Mouse (Mus musculus): Measurements from ENCODE around the gene Ccdc9b. TPM values are rescaled to one million over a fixed set of nuclear protein-coding genes. Genes with fewer than 3 reads are reported as not detected.

The Ccdc9b gene
- total RNA-seq, 2 experiments from 2014 or later = 7.6 to 9.6 TPM

GRCm38 (mm10) chr2:118733341-118733740 lies 29.1 kb downstream of the Ccdc9b start:
- Histone ChIP-seq H3K27ac (peak overlapping the region; percentile 46; the same call in 1 of the 2 replicates), H3K4me3 (no peak overlapping the region)
- peak; percentile 70 to 72 for DNase-seq (ENCODE audit: low spot score in 2 of 2)
- TF ChIP-seq CTCF (conservative IDR thresholded peaks at IDR 0.05) = no peak

GRCm38 (mm10) chr2:118731981-118732380 lies 30.5 kb downstream of the Ccdc9b start:
- Histone ChIP-seq H3K27ac (no peak overlapping the region), H3K4me3 (no peak overlapping the region)
- no peak for DNase-seq (ENCODE audit: low spot score in 2 of 2)
- no peak for TF ChIP-seq CTCF (conservative IDR thresholded peaks at IDR 0.05)

- H3K27ac ChIP-seq = no peak overlapping the region
- H3K4me3 ChIP-seq = no peak overlapping the region
- peak; percentile 79 for DNase-seq (ENCODE audit: low spot score in 2 of 2)
- TF ChIP-seq CTCF (conservative IDR thresholded peaks at IDR 0.05) = peak; percentile 91
Measured at GRCm38 (mm10) chr2:118730622-118730915, 31.9 kb downstream of the Ccdc9b start.

- TF ChIP-seq CTCF (conservative IDR thresholded peaks at IDR 0.05) = no peak
- H3K4me3 ChIP-seq = no peak overlapping the region
- no peak overlapping the region for H3K27ac ChIP-seq
- DNase-seq (ENCODE audit: low spot score in 2 of 2) = no peak
Measured at GRCm38 (mm10) chr2:118729816-118730621, 32.4 kb downstream of the Ccdc9b start.

- no peak overlapping the region for H3K4me3 ChIP-seq
- TF ChIP-seq CTCF (conservative IDR thresholded peaks at IDR 0.05) = no peak
- no peak for DNase-seq (ENCODE audit: low spot score in 2 of 2)
- H3K27ac ChIP-seq = no peak overlapping the region
Measured at GRCm38 (mm10) chr2:118729194-118729593, 33.3 kb downstream of the Ccdc9b start.

- DNase-seq (ENCODE audit: low spot score in 2 of 2) = no peak
- H3K4me3 ChIP-seq = no peak within 1 kb of the TSS
- H3K27ac ChIP-seq = no peak within 1 kb of the TSS
- TF ChIP-seq CTCF (conservative IDR thresholded peaks at IDR 0.05) = no peak
Measured at GRCm38 (mm10) chr2:118728337-118728736, 34.1 kb downstream of the Ccdc9b start, which contains the start of gene Plcb2. Plcb2 (minus strand) TSS chr2:118728438.

- no peak for DNase-seq (ENCODE audit: low spot score in 2 of 2)
- Histone ChIP-seq H3K4me3 (no peak overlapping the region), H3K27ac (no peak overlapping the region)
- TF ChIP-seq CTCF (conservative IDR thresholded peaks at IDR 0.05) = no peak
Measured at GRCm38 (mm10) chr2:118727911-118728310, 34.5 kb downstream of the Ccdc9b start.

- no peak for TF ChIP-seq CTCF (conservative IDR thresholded peaks at IDR 0.05)
- H3K4me3 ChIP-seq = no peak overlapping the region
- no peak overlapping the region for H3K27ac ChIP-seq
- no peak for DNase-seq (ENCODE audit: low spot score in 2 of 2)
Measured at GRCm38 (mm10) chr2:118726873-118727272, 35.6 kb downstream of the Ccdc9b start.

- TF ChIP-seq CTCF (conservative IDR thresholded peaks at IDR 0.05) = no peak
- DNase-seq (ENCODE audit: low spot score in 2 of 2) = no peak
- Histone ChIP-seq H3K4me3 (no peak overlapping the region), H3K27ac (no peak overlapping the region)
Measured at GRCm38 (mm10) chr2:118725511-118725910, 37.0 kb downstream of the Ccdc9b start.

- TF ChIP-seq CTCF (conservative IDR thresholded peaks at IDR 0.05) = no peak
Measured at GRCm38 (mm10) chr2:118723693-118724486, 38.6 kb downstream of the Ccdc9b start.

GRCm38 (mm10) chr2:118716677-118717076 lies 45.8 kb downstream of the Ccdc9b start:
- no peak overlapping the region for H3K27ac ChIP-seq
- no peak for DNase-seq (ENCODE audit: low spot score in 2 of 2)
- H3K4me3 ChIP-seq = no peak overlapping the region
- TF ChIP-seq CTCF (conservative IDR thresholded peaks at IDR 0.05) = no peak

More at GRCm38 (mm10) chr2:118723693-118724486, 38.6 kb downstream of the Ccdc9b start:
- DNase-seq (ENCODE audit: low spot score in 2 of 2) = no peak
- H3K27ac ChIP-seq = no peak overlapping the region
- H3K4me3 ChIP-seq = no peak overlapping the region

- H3K27ac ChIP-seq = peak overlapping the region; percentile 84
- no peak overlapping the region for H3K4me3 ChIP-seq
- TF ChIP-seq CTCF (conservative IDR thresholded peaks at IDR 0.05) = no peak
- DNase-seq (ENCODE audit: low spot score in 2 of 2) = peak; percentile 58 to 84
Measured at GRCm38 (mm10) chr2:118714230-118714629, 48.2 kb downstream of the Ccdc9b start.

- Histone ChIP-seq H3K4me3 (no peak overlapping the region), H3K27ac (peak overlapping the region; percentile 84; the same call in 1 of the 2 replicates)
- TF ChIP-seq CTCF (conservative IDR thresholded peaks at IDR 0.05) = no peak
- DNase-seq (ENCODE audit: low spot score in 2 of 2) = no peak
Measured at GRCm38 (mm10) chr2:118713631-118714030, 48.8 kb downstream of the Ccdc9b start.
